Mouse (Mus musculus) embryonic facial prominence, embryonic 12.5 days (tissue): ENCODE measurements around the gene Serpinb11. TPM values are rescaled to one million over a fixed set of nuclear protein-coding genes. Genes with fewer than 3 reads are reported as not detected.
A peak's percentile ranks its signal among the peaks of the same experiment; 100 is the strongest.

Experiments used
- ATAC-seq: fragments of 200-750 bp; cut with Nextera tagmentation; 2 replicates; pipeline ENCODE4 v1.8.0; 2017; ENCODE audit not compliant: insufficient number of reproducible peaks, insufficient read depth, low FRiP score, low TSS enrichment
- H3K27ac ChIP-seq: fragments of 300-500 bp; sonication (generic); 2 replicates; pipeline ENCODE4 v1.5.1; 2016; ENCODE audit warnings: mild to moderate bottlenecking
- H3K27me3 ChIP-seq: fragments of 300-500 bp; sonication (generic); 2 replicates; pipeline ENCODE4 v1.6.1; 2016; ENCODE audit warnings: mild to moderate bottlenecking, moderate library complexity
- H3K36me3 ChIP-seq: fragments of 300-500 bp; sonication (generic); 2 replicates; pipeline ENCODE4 v1.6.1; 2016; ENCODE audit warnings: mild to moderate bottlenecking
- H3K4me1 ChIP-seq: fragments of 300-500 bp; sonication (generic); 2 replicates; pipeline ENCODE4 v1.6.1; 2016
- H3K4me2 ChIP-seq: fragments of 300-500 bp; sonication (generic); replicated peaks from 2 replicates; pipeline ENCODE4 v1.6.1; 2016; ENCODE audit warnings: mild to moderate bottlenecking, moderate library complexity
- H3K4me3 ChIP-seq: fragments of 300-500 bp; sonication (generic); 2 replicates; pipeline ENCODE4 v1.5.1; 2016; ENCODE audit warnings: mild to moderate bottlenecking
- H3K9ac ChIP-seq: fragments of 300-500 bp; sonication (generic); 2 replicates; pipeline ENCODE4 v1.6.1; 2016; ENCODE audit warnings: mild to moderate bottlenecking, moderate library complexity
- H3K9me3 ChIP-seq: fragments of 300-500 bp; sonication (generic); 2 replicates; pipeline ENCODE4 v1.6.1; 2016; ENCODE audit warnings: mild to moderate bottlenecking, moderate library complexity
- WGBS: fragments of 180-500 bp; shearing (Covaris S2); methylation state at CpG from one replicate; pipeline ENCODE4 v1.1.7; 2016; 5-methylcytosine and 5-hydroxymethylcytosine counted together
- polyA plus RNA-seq: library from polyadenylated mRNA; unstranded; fragments of >200 nt; fragmentation: Nextera tagmentation; extraction: Ambion mirVana; gene quantifications from 2 replicates; pipeline ENCODE4 v1.2.1, GENCODE M21; 2016

The Serpinb11 gene
- polyA plus RNA-seq: 0.10 TPM in 1 of 2 replicates, not detected in the other

GRCm38 (mm10) chr1:107360898-107361297 lies at the start of gene Serpinb11:
Gene Serpinb11, plus strand, starts transcription at chr1:107361198.
- Histone ChIP-seq H3K9ac (no peak within 1 kb of the TSS), H3K27ac (no peak within 1 kb of the TSS), H3K9me3 (no peaks in the 10 kb centered on the region), H3K36me3 (no peaks in the 10 kb centered on the region), H3K4me2 (no peak within 1 kb of the TSS), H3K4me3 (no peak within 1 kb of the TSS), H3K4me1 (no peaks in the 10 kb centered on the region), H3K27me3 (no peaks in the 10 kb centered on the region)
- WGBS: 54% methylated on average over 1 of the region's 1 CpGs
- no peak for ATAC-seq

DNA sequence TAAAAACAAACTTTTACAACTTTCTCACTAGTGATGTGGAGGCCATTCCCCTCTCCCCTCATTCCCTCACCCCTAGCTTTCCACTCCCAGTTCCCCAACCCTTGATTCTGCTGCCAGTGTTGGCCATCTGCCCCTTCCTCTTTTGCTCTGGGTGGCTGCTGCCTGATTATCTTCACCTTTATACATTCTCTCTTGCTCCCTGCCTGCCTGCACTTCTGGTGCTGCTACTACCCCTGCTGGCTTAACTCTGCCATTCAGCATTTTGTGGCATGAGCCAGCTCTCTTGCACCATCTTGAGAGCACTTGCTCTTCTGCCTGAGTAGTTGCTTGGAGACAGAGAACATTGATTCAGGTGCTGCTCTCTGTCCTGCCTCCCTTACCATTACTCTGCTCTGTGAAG lies 15.0 kb upstream of the Serpinb11 start:
- Histone ChIP-seq H3K9ac (no peak overlapping the region), H3K4me3 (no peak overlapping the region), H3K9me3 (no peaks in the 10 kb centered on the region), H3K4me2 (no peak overlapping the region), H3K27ac (no peak overlapping the region), H3K36me3 (no peaks in the 10 kb centered on the region), H3K27me3 (no peaks in the 10 kb centered on the region), H3K4me1 (no peaks in the 10 kb centered on the region)
- no peak for ATAC-seq

DNA sequence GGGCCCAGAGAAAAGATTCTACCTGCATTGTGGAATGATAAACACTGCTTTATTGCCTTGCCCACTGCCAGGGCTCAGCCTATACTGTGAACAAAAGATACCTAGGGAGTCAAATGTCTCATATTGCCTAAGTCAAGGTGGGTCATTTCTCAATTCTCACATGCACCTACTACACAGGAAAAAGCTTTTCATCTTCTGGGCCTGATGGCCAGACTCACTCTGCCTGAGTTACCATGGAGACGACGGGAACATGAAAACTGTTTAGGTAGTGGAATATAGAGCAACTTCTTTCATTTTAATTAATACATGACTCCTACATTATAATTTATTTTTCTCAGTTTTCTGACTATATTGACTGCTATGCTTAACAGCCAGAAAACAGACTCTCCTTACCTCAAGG lies 14.2 kb upstream of the Serpinb11 start:
- Histone ChIP-seq H3K4me1 (no peaks in the 10 kb centered on the region), H3K27ac (no peak overlapping the region), H3K4me3 (no peak overlapping the region), H3K4me2 (no peak overlapping the region), H3K9me3 (no peaks in the 10 kb centered on the region), H3K36me3 (no peaks in the 10 kb centered on the region), H3K27me3 (no peaks in the 10 kb centered on the region), H3K9ac (no peak overlapping the region)
- no peak for ATAC-seq
- 95% methylated on average over 2 of the region's 2 CpGs for WGBS

DNA sequence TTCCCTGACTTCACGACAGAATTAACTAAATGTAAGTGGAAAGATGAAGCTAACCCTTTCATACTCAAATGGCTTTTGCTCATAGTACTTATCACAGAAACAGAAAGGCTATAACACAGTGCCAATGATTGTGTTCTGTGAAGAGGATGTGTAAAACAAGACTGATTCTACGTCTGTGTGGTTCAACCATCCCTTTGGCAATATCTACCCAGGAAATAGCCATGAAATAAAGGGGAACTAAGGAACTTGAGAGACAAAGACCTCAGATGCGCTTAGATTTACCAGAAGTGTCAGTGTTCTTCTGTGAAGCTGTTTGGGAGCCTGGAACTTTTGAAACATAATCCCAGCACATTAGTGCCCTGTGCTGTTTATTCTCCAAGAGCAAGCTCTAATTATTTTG lies 10.6 kb upstream of the Serpinb11 start:
- no peaks in the 10 kb centered on the region for H3K36me3 ChIP-seq
- 34% methylated on average over 3 of the region's 3 CpGs for WGBS

GRCm38 (mm10) chr1:107351115-107351514 lies 9.9 kb upstream of the Serpinb11 start:
- H3K4me2 ChIP-seq: no peak overlapping the region
- H3K4me1 ChIP-seq: no peaks in the 10 kb centered on the region
- no peak overlapping the region for H3K27ac ChIP-seq
- 81% methylated on average over 2 of the region's 2 CpGs for WGBS
- no peaks in the 10 kb centered on the region for H3K9me3 ChIP-seq
- no peaks in the 10 kb centered on the region for H3K36me3 ChIP-seq
- no peak for ATAC-seq
- H3K9ac ChIP-seq: no peak overlapping the region
- H3K27me3 ChIP-seq: no peaks in the 10 kb centered on the region
- no peak overlapping the region for H3K4me3 ChIP-seq

More for the DNA sequence above, 10.6 kb upstream of the Serpinb11 start:
- Histone ChIP-seq H3K27me3 (no peaks in the 10 kb centered on the region), H3K4me2 (no peak overlapping the region), H3K4me1 (no peaks in the 10 kb centered on the region), H3K9me3 (no peaks in the 10 kb centered on the region), H3K27ac (no peak overlapping the region), H3K4me3 (no peak overlapping the region), H3K9ac (no peak overlapping the region)
- ATAC-seq: no peak

DNA sequence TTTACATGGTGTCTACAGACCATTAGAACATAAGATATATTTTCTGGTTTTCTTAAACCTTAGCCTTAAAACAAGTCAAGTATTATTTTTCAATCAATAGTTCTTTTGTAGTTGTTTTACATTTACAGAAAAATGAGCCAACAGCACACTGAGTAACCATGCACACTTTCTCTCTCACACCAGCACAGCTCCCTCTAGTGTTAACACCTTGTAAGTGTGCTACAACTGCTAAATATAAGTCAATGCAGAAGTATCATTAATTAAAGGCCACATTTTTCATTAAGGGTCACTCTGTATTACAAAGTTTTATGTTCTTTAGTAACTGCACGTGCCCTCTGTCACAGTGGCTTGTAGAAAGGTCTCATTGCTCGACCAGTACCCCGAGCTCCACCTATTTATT lies 8.0 kb upstream of the Serpinb11 start:
- 41% methylated on average over 3 of the region's 3 CpGs for WGBS
- H3K4me3 ChIP-seq: no peak overlapping the region
- no peak overlapping the region for H3K27ac ChIP-seq
- no peak overlapping the region for H3K9ac ChIP-seq
- no peaks in the 10 kb centered on the region for H3K27me3 ChIP-seq
- ATAC-seq: no peak
- no peaks in the 10 kb centered on the region for H3K4me1 ChIP-seq
- H3K36me3 ChIP-seq: no peaks in the 10 kb centered on the region
- H3K9me3 ChIP-seq: no peaks in the 10 kb centered on the region
- H3K4me2 ChIP-seq: no peak overlapping the region

DNA sequence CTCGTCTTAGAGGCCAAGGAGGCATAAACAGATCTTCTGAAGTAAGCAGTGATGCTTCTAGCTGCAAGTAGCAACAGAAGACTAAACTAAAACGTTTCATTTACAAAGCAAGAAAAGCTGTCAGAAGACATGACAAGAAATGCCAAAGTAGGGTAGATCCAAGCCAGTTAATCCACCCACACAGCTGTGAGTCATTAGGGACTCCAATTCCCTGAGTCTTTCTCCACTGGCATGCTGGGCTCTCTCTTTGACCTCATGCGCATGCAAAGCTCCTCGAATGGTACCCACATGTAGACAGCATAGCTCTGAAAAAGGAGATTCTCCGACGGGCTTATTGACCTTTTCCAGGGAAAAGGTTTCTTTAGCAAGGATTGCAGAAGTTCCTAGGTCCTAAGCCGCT lies 5.0 kb downstream of the Serpinb11 start:
- no peak for ATAC-seq
- Histone ChIP-seq H3K9ac (no peak overlapping the region), H3K9me3 (no peaks in the 10 kb centered on the region), H3K27me3 (no peaks in the 10 kb centered on the region), H3K4me2 (no peak overlapping the region), H3K4me1 (no peaks in the 10 kb centered on the region), H3K4me3 (no peak overlapping the region), H3K27ac (no peak overlapping the region), H3K36me3 (no peaks in the 10 kb centered on the region)
- 37% methylated on average over 7 of the region's 7 CpGs for WGBS

- H3K27ac ChIP-seq: no peak overlapping the region
- no peak overlapping the region for H3K4me2 ChIP-seq
- no peaks in the 10 kb centered on the region for H3K27me3 ChIP-seq
- no peaks in the 10 kb centered on the region for H3K36me3 ChIP-seq
- no peak overlapping the region for H3K9ac ChIP-seq
- peak; percentile 39; the same call in 1 of the 2 replicates for ATAC-seq
- no peaks in the 10 kb centered on the region for H3K9me3 ChIP-seq
- no peaks in the 10 kb centered on the region for H3K4me1 ChIP-seq
- WGBS: 67% methylated on average over 2 of the region's 2 CpGs
- no peak overlapping the region for H3K4me3 ChIP-seq
Measured at GRCm38 (mm10) chr1:107368944-107369343, 7.9 kb downstream of the Serpinb11 start.

DNA sequence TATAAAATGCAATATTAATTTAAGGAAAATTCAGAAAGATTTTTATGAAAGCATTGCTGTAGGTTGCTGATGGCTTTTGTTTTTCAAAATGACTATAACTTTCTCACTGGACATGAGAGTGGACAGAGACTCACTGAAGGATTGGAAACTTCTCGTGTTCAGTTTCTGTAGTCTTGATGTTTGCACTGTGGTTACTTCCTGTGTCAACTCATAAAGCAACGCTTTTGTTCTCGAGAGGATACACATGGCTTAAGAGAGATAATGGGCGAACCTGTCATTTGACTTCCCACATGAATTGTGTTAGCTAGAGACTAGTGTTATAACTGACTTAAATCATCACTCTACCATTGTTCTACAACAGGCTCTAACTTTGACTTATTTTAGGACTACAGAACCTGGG lies 16.0 kb downstream of the Serpinb11 start:
- Histone ChIP-seq H3K4me3 (no peak overlapping the region), H3K4me2 (no peak overlapping the region), H3K36me3 (no peaks in the 10 kb centered on the region), H3K9me3 (no peaks in the 10 kb centered on the region), H3K4me1 (no peaks in the 10 kb centered on the region), H3K27ac (no peak overlapping the region), H3K9ac (no peak overlapping the region), H3K27me3 (no peaks in the 10 kb centered on the region)
- ATAC-seq: no peak
- 64% methylated on average over 4 of the region's 4 CpGs for WGBS

- ATAC-seq: no peak
- Histone ChIP-seq H3K9me3 (no peaks in the 10 kb centered on the region), H3K4me1 (no peaks in the 10 kb centered on the region), H3K9ac (no peak overlapping the region), H3K4me3 (no peak overlapping the region), H3K27me3 (no peaks in the 10 kb centered on the region), H3K4me2 (no peak overlapping the region), H3K27ac (no peak overlapping the region), H3K36me3 (no peaks in the 10 kb centered on the region)
Measured at GRCm38 (mm10) chr1:107378368-107378767, 17.4 kb downstream of the Serpinb11 start.

- Histone ChIP-seq H3K27ac (no peak overlapping the region), H3K4me2 (no peak overlapping the region), H3K27me3 (no peaks in the 10 kb centered on the region), H3K4me3 (no peak overlapping the region), H3K9ac (no peak overlapping the region), H3K36me3 (no peaks in the 10 kb centered on the region), H3K9me3 (no peaks in the 10 kb centered on the region), H3K4me1 (no peaks in the 10 kb centered on the region)
- no peak for ATAC-seq
Measured at GRCm38 (mm10) chr1:107381491-107381890, 20.5 kb downstream of the Serpinb11 start.

DNA sequence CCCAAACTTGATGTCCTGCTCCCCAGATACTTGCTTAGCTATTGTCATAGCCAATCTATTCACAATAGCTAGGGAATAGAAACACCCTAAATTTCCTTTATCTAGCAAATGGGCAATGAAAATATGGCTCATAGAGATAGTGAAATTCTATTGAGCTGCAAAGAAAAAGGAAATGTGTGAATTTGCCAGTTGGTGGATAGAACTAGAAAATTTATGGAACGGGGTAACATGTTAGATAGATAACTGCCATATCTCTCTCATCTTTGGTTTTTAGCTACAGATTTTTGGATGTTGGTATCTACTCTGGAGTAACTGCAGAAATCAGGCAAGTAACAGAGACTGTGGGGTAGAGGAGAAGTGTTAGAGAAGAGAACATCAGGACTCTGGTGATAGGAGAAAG lies 21.4 kb downstream of the Serpinb11 start:
- H3K4me3 ChIP-seq: no peak overlapping the region
- H3K4me2 ChIP-seq: no peak overlapping the region
- no peak overlapping the region for H3K9ac ChIP-seq
- H3K4me1 ChIP-seq: no peaks in the 10 kb centered on the region
- H3K9me3 ChIP-seq: no peaks in the 10 kb centered on the region
- WGBS: 88% methylated on average over 1 of the region's 1 CpGs
- ATAC-seq: no peak
- no peak overlapping the region for H3K27ac ChIP-seq
- no peaks in the 10 kb centered on the region for H3K27me3 ChIP-seq
- H3K36me3 ChIP-seq: no peaks in the 10 kb centered on the region

DNA sequence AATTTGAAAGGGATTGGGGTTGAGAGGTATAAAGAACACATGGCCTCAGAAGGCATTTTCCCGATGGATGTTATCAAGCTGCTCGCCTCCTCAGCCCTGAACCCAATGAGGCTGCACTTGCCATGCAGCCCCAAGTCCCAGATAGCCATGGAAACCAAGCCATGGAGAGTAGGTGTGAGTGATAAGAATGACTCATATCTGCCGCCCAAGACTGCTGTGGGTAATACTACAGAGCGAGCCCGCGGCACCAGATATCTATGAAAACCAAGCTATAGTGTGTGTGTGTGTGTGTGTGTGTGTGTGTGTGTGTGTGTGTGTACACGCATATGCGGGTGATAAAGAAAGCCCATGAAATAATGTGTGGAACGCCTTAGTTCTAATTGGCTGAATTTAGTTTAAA lies 23.5 kb downstream of the Serpinb11 start:
- no peak overlapping the region for H3K4me3 ChIP-seq
- H3K27ac ChIP-seq: no peak overlapping the region
- no peaks in the 10 kb centered on the region for H3K4me1 ChIP-seq
- WGBS: 90% methylated on average over 9 of the region's 9 CpGs
- no peaks in the 10 kb centered on the region for H3K9me3 ChIP-seq
- H3K27me3 ChIP-seq: no peaks in the 10 kb centered on the region
- no peak overlapping the region for H3K4me2 ChIP-seq
- H3K36me3 ChIP-seq: no peaks in the 10 kb centered on the region
- H3K9ac ChIP-seq: no peak overlapping the region
- ATAC-seq: no peak
